Mouse (Mus musculus) embryo, embryonic 10.5 days (tissue): ENCODE results near the gene Emc10.

ENCODE experiments used
- DNase-seq: peaks from one replicate; pipeline ENCODE4 v3.0.0-alpha.2; 2015; ENCODE audit warnings: low spot score

Gene Emc10

GRCm38 (mm10) chr7:44525126-44525832, 28.9 kb upstream of the Emc10 start:
- peak; percentile 24 for DNase-seq

GRCm38 (mm10) chr7:44524502-44524901, 28.2 kb upstream of the Emc10 start, which contains the start of gene Mybpc2:
Mybpc2 (minus strand) TSS chr7:44524656.
- no peak for DNase-seq

GRCm38 (mm10) chr7:44523056-44523455, 26.7 kb upstream of the Emc10 start:
- DNase-seq = no peak

- DNase-seq = peak; percentile 80
Measured at GRCm38 (mm10) chr7:44521710-44522109, 25.4 kb upstream of the Emc10 start.

GRCm38 (mm10) chr7:44520990-44521389, 24.7 kb upstream of the Emc10 start:
- no peak for DNase-seq

- DNase-seq = no peak
Measured at GRCm38 (mm10) chr7:44519240-44519913, 23.0 kb upstream of the Emc10 start.

GRCm38 (mm10) chr7:44507491-44507890, 11.2 kb upstream of the Emc10 start:
- no peak for DNase-seq

- DNase-seq = peak; percentile 75
Measured at GRCm38 (mm10) chr7:44501563-44502115, 5.3 kb upstream of the Emc10 start.

- no peak for DNase-seq
Measured at GRCm38 (mm10) chr7:44500046-44500445, 3.7 kb upstream of the Emc10 start.

GRCm38 (mm10) chr7:44498922-44499321, 2.6 kb upstream of the Emc10 start:
- DNase-seq = no peak

- no peak for DNase-seq
Measured at GRCm38 (mm10) chr7:44497361-44498055, 1.2 kb upstream of the Emc10 start.

- DNase-seq = no peak
Measured at GRCm38 (mm10) chr7:44496771-44497109, 411 bp upstream of the Emc10 start.

- no peak for DNase-seq
Measured at GRCm38 (mm10) chr7:44495086-44495485, 1.2 kb downstream of the Emc10 start.

GRCm38 (mm10) chr7:44494681-44495080, 1.6 kb downstream of the Emc10 start:
- DNase-seq = no peak

- DNase-seq = no peak
Measured at GRCm38 (mm10) chr7:44492166-44492826, 4.0 kb downstream of the Emc10 start.

- no peak for DNase-seq
Measured at GRCm38 (mm10) chr7:44491391-44491790, 4.9 kb downstream of the Emc10 start.

GRCm38 (mm10) chr7:44490281-44490680, 6.0 kb downstream of the Emc10 start:
- DNase-seq = no peak

- no peak for DNase-seq
Measured at GRCm38 (mm10) chr7:44488545-44488944, 7.8 kb downstream of the Emc10 start.

- no peak for DNase-seq
Measured at GRCm38 (mm10) chr7:44487936-44488335, 8.4 kb downstream of the Emc10 start.

GRCm38 (mm10) chr7:44486927-44487575, 9.3 kb downstream of the Emc10 start:
- DNase-seq = no peak

GRCm38 (mm10) chr7:44485572-44486195, 10.6 kb downstream of the Emc10 start:
- no peak for DNase-seq
